Mouse (Mus musculus): Measurements from ENCODE around the gene Cry2.

DNA sequence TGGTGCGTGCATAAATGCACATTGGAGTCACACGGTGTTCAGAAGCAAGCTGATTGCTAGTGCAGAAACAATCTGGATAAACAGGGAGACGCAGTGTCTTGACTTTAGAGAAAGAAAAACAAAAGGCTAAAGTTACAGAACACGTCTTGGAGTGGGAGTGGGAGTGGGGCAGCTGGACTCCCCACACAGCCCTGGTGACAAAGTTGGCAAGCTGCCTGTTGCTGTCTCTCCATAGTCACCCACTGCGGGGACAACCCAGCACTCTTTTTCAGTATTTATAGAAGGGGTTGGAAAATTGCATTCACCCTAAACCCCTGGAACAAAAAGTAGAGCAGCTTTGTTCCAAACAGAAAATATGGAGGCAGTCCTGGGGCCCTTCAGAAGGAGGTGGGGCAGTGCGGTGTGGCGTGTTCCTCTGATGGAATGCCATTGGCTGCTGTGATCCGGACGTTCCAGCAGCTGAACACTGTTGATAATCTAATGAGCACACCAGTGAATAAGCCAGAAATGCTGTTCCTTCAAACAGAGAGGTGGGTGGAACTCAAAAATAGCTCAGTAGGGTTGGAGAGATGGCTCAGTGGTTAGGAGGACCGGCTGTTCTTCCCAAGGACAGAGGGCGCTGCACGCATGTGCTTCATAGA lies 43.9 kb upstream of the Cry2 start:
- no peak for TF ChIP-seq EP300 (IDR thresholded peaks at IDR 0.05)
- no peak for TF ChIP-seq CTCF (IDR thresholded peaks at IDR 0.05)

Data from lung, postnatal 0 days (tissue).